Mouse (Mus musculus) lung, adult 10 weeks (tissue): ENCODE results near the gene Scgb2b20. TPM values are rescaled to one million over a fixed set of nuclear protein-coding genes. Genes with fewer than 3 reads are reported as not detected.

Experiments
- polyA plus RNA-seq: library from polyadenylated mRNA; stranded (reverse); fragments of 350-450 nt; fragmentation: Illumina TruSeq; extraction: RNeasy Lipid Tissue Mini Kit (QIAGEN cat#74804); gene quantifications from one replicate; pipeline ENCODE4 v1.2.3, GENCODE M21; 2014; ENCODE audit warnings: low read depth, low replicate concordance; ENCODE audit not compliant: insufficient read depth

The Scgb2b20 gene
- polyA plus RNA-seq = not detected

DNA sequence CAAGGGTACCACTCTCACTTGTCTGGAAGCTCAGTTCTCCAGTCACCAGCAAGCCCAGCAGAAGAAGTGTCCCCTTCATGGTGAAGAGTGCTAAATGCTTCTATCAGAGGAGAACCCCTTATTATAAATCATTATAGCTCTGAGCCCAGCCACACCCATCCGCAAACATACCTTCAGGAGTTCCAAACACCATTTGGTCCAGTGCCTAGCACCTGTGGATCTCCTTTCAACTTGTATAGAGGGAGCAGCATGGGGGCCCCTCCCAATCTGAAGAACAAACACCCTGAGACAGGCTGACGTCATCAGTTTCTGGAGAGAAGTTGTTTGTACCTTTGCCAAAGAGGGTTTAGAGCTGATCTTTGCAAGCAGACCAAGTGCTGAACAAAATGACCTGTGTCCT is at the start of gene Scgb2b20:
TSS of gene Scgb2b20 (minus strand) at position 101 of the 400 bp plus-strand sequence.

DNA sequence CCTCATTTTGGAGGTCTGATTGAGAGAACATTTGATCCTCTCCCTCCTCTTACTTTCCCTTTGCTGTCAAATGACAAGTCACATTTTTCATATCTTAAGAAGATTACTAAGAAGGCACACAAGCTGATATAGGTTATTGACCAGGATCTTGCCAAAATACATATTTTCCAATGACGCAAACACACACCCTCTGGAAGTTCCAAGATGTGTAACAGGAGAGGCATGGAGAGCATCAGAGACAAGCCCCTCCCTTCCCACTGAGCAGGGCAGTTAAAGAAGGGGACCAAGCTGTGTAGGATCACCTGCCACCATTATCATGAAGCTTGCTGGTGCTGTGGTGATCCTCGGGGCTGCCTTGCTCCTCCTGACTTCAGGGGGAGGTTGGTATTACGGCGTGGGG is 6.8 kb upstream of the Scgb2b20 start, which contains the start of gene Scgb1b20:
TSS of gene Scgb1b20 (plus strand) at position 301 of the 400 bp plus-strand sequence.

Other genes starting within 250 kb of the Scgb2b20 start
- not detected for gene Scgb2b18, start 192.5 kb downstream of the Scgb2b20 start, polyA plus RNA-seq
- gene Scgb1b18, start 180.8 kb downstream of the Scgb2b20 start, polyA plus RNA-seq = not detected
- not detected for gene Scgb2b19, start 86.0 kb downstream of the Scgb2b20 start, polyA plus RNA-seq
- not detected for gene Scgb1b19, start 79.0 kb downstream of the Scgb2b20 start, polyA plus RNA-seq
- not detected for gene Scgb1b20, start 6.9 kb upstream of the Scgb2b20 start, polyA plus RNA-seq
- not detected for gene Scgb2b21, start 154.1 kb upstream of the Scgb2b20 start, polyA plus RNA-seq